Comparison of ENCODE assay signal across 8 mouse cellular contexts in genomic region chr19:3767781-3768696, GRCm38 (mm10). TPM values are rescaled to one million over a fixed set of nuclear protein-coding genes. Genes with fewer than 3 reads are reported as not detected.
DNase-seq lines count a peak whose midpoint lies in the region; ATAC-seq lines count a peak whose summit lies in the region.

No protein-coding gene starts in this region.

- peak overlapping the region; percentile 99 for H3K4me3 ChIP-seq in intestine, embryonic 15.5 days (replicated peaks)

- H3K9me3 ChIP-seq in intestine, embryonic 15.5 days: no peaks in the 10 kb centered on the region

- ATAC-seq in intestine, embryonic 15.5 days: peak; percentile 75

- H3K27me3 ChIP-seq in intestine, embryonic 15.5 days (replicated peaks): no peaks in the 10 kb centered on the region

- peak overlapping the region; percentile 100 for H3K9ac ChIP-seq in intestine, embryonic 15.5 days

- intact Hi-C loops in gastrocnemius, postnatal 36 days (cut with DNase I): no loop called here
- intact Hi-C loops in left cerebral cortex, postnatal 25 days (cut with DNase I): loop anchor here (1.0 to 5.0 kb wide), 4 partner anchors 24 to 191 kb away; partner anchors contain the start of genes Chka and Ppp6r3

- H3K27ac ChIP-seq in intestine, embryonic 15.5 days: peak overlapping the region; percentile 100

- DNase-seq in adrenal gland, adult 2 months: peak; percentile 92
- DNase-seq in embryo, embryonic 11 days: peak; percentile 98
- peak; percentile 85 to 93 for DNase-seq in gastrocnemius, postnatal 36 days
- peak; percentile 82 to 87 for DNase-seq in left cerebral cortex, postnatal 25 days (ENCODE audit: low spot score in 2 of 2)
- DNase-seq in mesoderm, embryonic 11.5 days (ENCODE audit: low read depth, low spot score): peak; percentile 95
- DNase-seq in right cerebral cortex, postnatal 25 days: peak; percentile 87
- peak; percentile 80 to 82 for DNase-seq in urinary bladder, postnatal 36 days (ENCODE audit: low spot score in 2 of 2)

- H3K36me3 ChIP-seq in intestine, embryonic 15.5 days: no peaks in the 10 kb centered on the region

- H3K4me2 ChIP-seq in intestine, embryonic 15.5 days (replicated peaks): peak overlapping the region; percentile 90

- H3K4me1 ChIP-seq in intestine, embryonic 15.5 days (replicated peaks): peaks cover 8% of the 10 kb centered on the region; the same call in 1 of the 2 replicates

- under 1% methylated on average over 110 of the region's 111 CpGs for WGBS in intestine, embryonic 15.5 days

RNA-seq across cellular contexts. Expression of gene Kmt5b, which starts 0.8 kb away (rescaled TPM):
- 10 to 100 TPM; 40.6 to 52.5 TPM for total RNA-seq in adrenal gland, adult 2 months (2021)
- 14.2 and 14.9 TPM in 2 replicates for polyA plus RNA-seq in adrenal gland, adult 2 months (2012; rRNA removed)
- total RNA-seq in gastrocnemius, postnatal 36 days (2021): 10 to 100 TPM; 20.8 to 22.5 TPM
- 21.8 and 22.0 TPM in 2 replicates for polyA plus RNA-seq in intestine, embryonic 15.5 days (2015; fragmentation: Nextera tagmentation; extraction: Ambion mirVana)
- 10 to 100 TPM; 50.7 to 52.3 TPM for total RNA-seq in left cerebral cortex, postnatal 25 days (2021)

RNA-seq across cellular contexts. Expression of gene 1810055G02Rik, which starts 59.9 kb away (rescaled TPM):
- total RNA-seq in adrenal gland, adult 2 months (2021): 10 to 100 TPM; 27.9 to 37.8 TPM
- 43.3 and 46.3 TPM in 2 replicates for polyA plus RNA-seq in adrenal gland, adult 2 months (2012; rRNA removed)
- 10 to 100 TPM; 10.6 to 11.1 TPM for total RNA-seq in gastrocnemius, postnatal 36 days (2021)
- 39.9 and 41.9 TPM in 2 replicates for polyA plus RNA-seq in intestine, embryonic 15.5 days (2015; fragmentation: Nextera tagmentation; extraction: Ambion mirVana)
- total RNA-seq in left cerebral cortex, postnatal 25 days (2021): 10 to 100 TPM; 35.1 TPM

Comparison
In these comparisons a context has a peak if more than half of its experiments do, and no peak if none do; other contexts are left out.
1. Peak in every context shown above with its lines: DNase-seq, ATAC-seq, H3K4me3 ChIP-seq and H3K27ac ChIP-seq.